Mouse (Mus musculus) heart, embryonic 12.5 days (tissue): ENCODE measurements around the gene Ssbp3. TPM values are rescaled to one million over a fixed set of nuclear protein-coding genes. Genes with fewer than 3 reads are reported as not detected.

Experiments used
- ATAC-seq: fragments of 200-750 bp; cut with Nextera tagmentation; 2 replicates; pipeline ENCODE4 v1.8.0; 2017; ENCODE audit warnings: moderate TSS enrichment, moderate library complexity; ENCODE audit not compliant: insufficient number of reproducible peaks, low FRiP score
- H3K27ac ChIP-seq: fragments of 300-500 bp; sonication (generic); 2 replicates; pipeline ENCODE4 v1.5.1; 2016; ENCODE audit warnings: mild to moderate bottlenecking, moderate library complexity; ENCODE audit not compliant: poor library complexity, severe bottlenecking
- H3K27me3 ChIP-seq: fragments of 300-500 bp; sonication (generic); replicated peaks from 2 replicates; pipeline ENCODE4 v1.6.1; 2016; ENCODE audit warnings: mild to moderate bottlenecking, moderate library complexity
- H3K36me3 ChIP-seq: fragments of 300-500 bp; sonication (generic); 2 replicates; pipeline ENCODE4 v1.6.1; 2016; ENCODE audit warnings: mild to moderate bottlenecking, moderate library complexity
- H3K4me1 ChIP-seq: fragments of 300-500 bp; sonication (generic); replicated peaks from 2 replicates; pipeline ENCODE4 v1.6.1; 2016; ENCODE audit warnings: mild to moderate bottlenecking
- H3K4me2 ChIP-seq: fragments of 300-500 bp; sonication (generic); 2 replicates; pipeline ENCODE4 v1.6.1; 2016; ENCODE audit warnings: mild to moderate bottlenecking, moderate library complexity
- H3K4me3 ChIP-seq: fragments of 300-500 bp; sonication (generic); 2 replicates; pipeline ENCODE4 v1.5.1; 2016; ENCODE audit warnings: mild to moderate bottlenecking
- H3K9ac ChIP-seq: fragments of 300-500 bp; sonication (generic); 2 replicates; pipeline ENCODE4 v1.6.1; 2016; ENCODE audit warnings: mild to moderate bottlenecking, moderate library complexity
- H3K9me3 ChIP-seq: fragments of 300-500 bp; sonication (generic); replicated peaks from 2 replicates; pipeline ENCODE4 v1.6.1; 2016; ENCODE audit warnings: mild to moderate bottlenecking, moderate library complexity
- WGBS: fragments of 180-500 bp; shearing (Covaris S2); methylation state at CpG from one replicate; pipeline ENCODE4 v1.1.7; 2016; 5-methylcytosine and 5-hydroxymethylcytosine counted together
- polyA plus RNA-seq: library from polyadenylated mRNA; unstranded; fragments of >200 nt; fragmentation: Nextera tagmentation; extraction: Ambion mirVana; gene quantifications from 2 replicates; pipeline ENCODE4 v1.2.1, GENCODE M21; 2016

The Ssbp3 gene
- polyA plus RNA-seq, 1 experiment from 2014 or later = 101 TPM

- ATAC-seq = peak; percentile 11; the same call in 1 of the 2 replicates
- Histone ChIP-seq H3K9ac (peak overlapping the region; percentile 52), H3K4me1 (peaks cover 43% of the 10 kb centered on the region), H3K4me3 (peak overlapping the region; percentile 11), H3K4me2 (peak overlapping the region; percentile 82), H3K36me3 (no peaks in the 10 kb centered on the region), H3K27me3 (no peaks in the 10 kb centered on the region), H3K27ac (peak overlapping the region; percentile 98), H3K9me3 (no peaks in the 10 kb centered on the region)
- WGBS = 7% methylated on average over 17 of the region's 17 CpGs
These were observed 2.6 kb upstream of the Ssbp3 start for GRCm38 (mm10) chr4:106907701-106908425.

- no peaks in the 10 kb centered on the region for H3K27me3 ChIP-seq
- ATAC-seq = peak; percentile 77
- 0 out of 2 replicates have a peak overlapping the region, but pooled peaks have one; percentile 50 for H3K9ac ChIP-seq
- peak overlapping the region; percentile 11; the same call in 1 of the 2 replicates for H3K4me3 ChIP-seq
- H3K9me3 ChIP-seq = no peaks in the 10 kb centered on the region
- peak overlapping the region; percentile 82 for H3K4me2 ChIP-seq
- peaks cover 49% of the 10 kb centered on the region for H3K4me1 ChIP-seq
- H3K27ac ChIP-seq = peak overlapping the region; percentile 98
- 9% methylated on average over 3 of the region's 3 CpGs for WGBS
- no peaks in the 10 kb centered on the region for H3K36me3 ChIP-seq
These were observed 2.1 kb upstream of the Ssbp3 start for GRCm38 (mm10) chr4:106908426-106908809.

GRCm38 (mm10) chr4:106908950-106909751 lies 1.4 kb upstream of the Ssbp3 start:
- Histone ChIP-seq H3K4me3 (peak overlapping the region; percentile 88), H3K9me3 (no peaks in the 10 kb centered on the region), H3K4me1 (peaks cover 56% of the 10 kb centered on the region), H3K9ac (peak overlapping the region; percentile 50; the same call in 1 of the 2 replicates), H3K27me3 (no peaks in the 10 kb centered on the region), H3K4me2 (peak overlapping the region; percentile 82), H3K27ac (peak overlapping the region; percentile 98), H3K36me3 (peaks cover 2% of the 10 kb centered on the region)
- peak; percentile 4; the same call in 1 of the 2 replicates for ATAC-seq
- WGBS = 4% methylated on average over 10 of the region's 10 CpGs

DNA sequence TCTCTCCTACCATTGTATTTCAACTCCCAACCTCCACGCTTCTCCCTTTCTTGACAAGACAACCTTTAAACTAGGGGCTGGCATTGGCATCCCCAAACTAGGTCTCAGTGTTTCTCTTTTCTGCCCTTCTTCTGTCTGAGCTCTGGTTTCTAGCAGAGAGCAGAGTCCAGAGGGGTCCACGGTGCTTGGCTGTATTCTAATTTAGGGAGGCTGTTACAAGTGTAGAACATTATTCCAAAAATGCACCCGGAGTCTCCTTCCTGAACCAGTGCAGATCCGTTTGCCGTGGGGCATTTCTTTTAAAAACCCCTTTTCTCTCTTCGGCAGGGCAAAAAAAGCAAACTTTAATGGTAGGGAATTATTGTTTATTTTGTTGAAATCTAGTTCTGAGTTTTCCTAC lies 704 bp upstream of the Ssbp3 start:
- peak overlapping the region; percentile 82 for H3K4me2 ChIP-seq
- peaks cover 9% of the 10 kb centered on the region for H3K36me3 ChIP-seq
- H3K4me1 ChIP-seq = peaks cover 62% of the 10 kb centered on the region
- H3K27me3 ChIP-seq = no peaks in the 10 kb centered on the region
- H3K4me3 ChIP-seq = peak overlapping the region; percentile 88
- 3% methylated on average over 6 of the region's 6 CpGs for WGBS
- no peaks in the 10 kb centered on the region for H3K9me3 ChIP-seq
- ATAC-seq = no peak
- peak overlapping the region; percentile 19; the same call in 1 of the 2 replicates for H3K9ac ChIP-seq
- H3K27ac ChIP-seq = peak overlapping the region; percentile 98

GRCm38 (mm10) chr4:106911246-106911801 lies 823 bp downstream of the Ssbp3 start:
- peak; percentile 88 for ATAC-seq
- Histone ChIP-seq H3K4me3 (peak overlapping the region; percentile 88), H3K4me2 (peak overlapping the region; percentile 82), H3K27ac (peak overlapping the region; percentile 98), H3K9me3 (no peaks in the 10 kb centered on the region), H3K27me3 (no peaks in the 10 kb centered on the region), H3K36me3 (peaks cover 24% of the 10 kb centered on the region), H3K9ac (peak overlapping the region; percentile 99), H3K4me1 (peaks cover 64% of the 10 kb centered on the region)
- 7% methylated on average over 72 of the region's 89 CpGs for WGBS

DNA sequence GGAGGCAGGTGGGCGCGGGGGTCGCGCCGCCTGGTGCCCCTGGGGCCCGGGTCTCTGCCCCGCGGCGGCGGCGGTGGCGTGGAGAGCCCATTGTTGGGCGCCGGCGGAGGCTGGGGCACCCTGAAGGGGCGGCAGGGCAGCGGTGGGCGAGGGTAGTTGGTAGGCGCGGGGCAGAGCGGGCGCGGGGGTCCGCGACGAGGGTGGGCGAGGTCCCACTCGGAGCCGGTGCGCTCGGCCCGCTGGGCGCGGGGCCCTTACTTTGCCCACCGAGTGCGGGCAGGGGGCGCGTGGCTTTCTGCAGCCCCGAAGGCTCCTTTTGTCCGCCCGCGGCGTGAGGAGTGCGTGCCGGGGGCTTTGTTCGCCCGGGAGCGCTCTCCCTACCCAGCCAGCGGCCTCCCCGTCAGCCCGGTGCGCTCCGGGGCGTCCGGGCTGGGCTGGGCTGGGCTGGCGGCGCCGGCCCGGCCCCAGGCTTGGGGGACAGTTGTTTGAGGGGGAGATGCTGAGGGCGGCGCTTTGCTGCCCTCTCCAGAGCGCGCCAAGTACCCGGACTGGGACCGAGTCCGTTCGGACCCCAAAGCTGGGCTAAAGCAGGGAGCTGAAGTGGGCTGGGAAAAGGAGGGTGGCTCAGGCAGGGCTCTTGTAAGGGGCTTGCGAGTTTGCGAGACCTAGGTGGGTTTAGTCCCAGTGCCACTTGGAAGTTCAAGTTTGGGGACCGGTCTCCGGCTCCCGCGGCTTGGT lies 1.6 kb downstream of the Ssbp3 start:
- peak overlapping the region; percentile 88 for H3K4me3 ChIP-seq
- peaks cover 32% of the 10 kb centered on the region for H3K36me3 ChIP-seq
- peaks cover 58% of the 10 kb centered on the region for H3K4me1 ChIP-seq
- peak; percentile 17; the same call in 1 of the 2 replicates for ATAC-seq
- H3K4me2 ChIP-seq = peak overlapping the region; percentile 82
- H3K27me3 ChIP-seq = no peaks in the 10 kb centered on the region
- peak overlapping the region; percentile 98 for H3K27ac ChIP-seq
- H3K9ac ChIP-seq = peak overlapping the region; percentile 99
- no peaks in the 10 kb centered on the region for H3K9me3 ChIP-seq
- WGBS = under 1% methylated on average over 66 of the region's 73 CpGs

- Histone ChIP-seq H3K27ac (peak overlapping the region; percentile 98), H3K4me2 (peak overlapping the region; percentile 82), H3K9ac (peak overlapping the region; percentile 99), H3K36me3 (peaks cover 37% of the 10 kb centered on the region), H3K9me3 (no peaks in the 10 kb centered on the region), H3K4me1 (peaks cover 53% of the 10 kb centered on the region), H3K27me3 (no peaks in the 10 kb centered on the region), H3K4me3 (peak overlapping the region; percentile 88)
- no peak for ATAC-seq
- WGBS = 3% methylated on average over 6 of the region's 6 CpGs
These were observed 2.2 kb downstream of the Ssbp3 start for GRCm38 (mm10) chr4:106912689-106913041.

DNA sequence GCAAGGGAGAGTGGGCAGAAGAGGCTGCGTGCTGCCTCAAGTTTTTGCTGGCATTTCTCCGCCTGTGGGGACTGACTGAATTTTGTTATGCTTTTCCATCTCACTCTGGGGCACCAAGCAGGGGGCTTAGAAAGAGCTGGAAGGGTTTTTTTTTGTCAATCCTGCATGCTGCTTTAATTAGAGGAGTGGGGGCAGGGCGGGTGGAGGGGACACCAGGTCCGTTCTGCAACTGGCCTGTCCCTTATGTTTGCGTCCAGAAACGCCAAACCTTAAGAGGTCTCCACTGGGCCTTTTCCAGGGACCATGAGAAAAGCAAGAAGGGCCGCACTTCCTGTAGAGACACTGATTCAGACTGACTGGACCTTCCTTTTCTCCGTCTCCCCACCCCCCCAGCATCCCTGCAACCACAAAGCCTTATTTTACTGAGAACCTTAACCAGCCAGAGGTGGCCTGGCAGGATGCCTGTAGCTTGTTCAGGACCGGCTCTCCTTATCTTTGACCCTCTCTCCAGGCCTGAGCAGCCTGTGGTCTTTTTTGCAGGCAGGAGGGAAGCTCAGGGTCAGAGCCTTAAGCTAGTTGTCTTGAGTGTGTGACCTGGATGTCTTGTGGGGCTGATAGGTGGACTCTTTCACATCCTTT lies 3.0 kb downstream of the Ssbp3 start:
- peaks cover 44% of the 10 kb centered on the region for H3K4me1 ChIP-seq
- peak overlapping the region; percentile 88 for H3K4me3 ChIP-seq
- H3K4me2 ChIP-seq = peak overlapping the region; percentile 82
- H3K36me3 ChIP-seq = peaks cover 46% of the 10 kb centered on the region
- 20% methylated on average over 9 of the region's 9 CpGs for WGBS
- peak overlapping the region; percentile 99 for H3K9ac ChIP-seq
- H3K27ac ChIP-seq = peak overlapping the region; percentile 98
- H3K9me3 ChIP-seq = no peaks in the 10 kb centered on the region
- ATAC-seq = no peak
- no peaks in the 10 kb centered on the region for H3K27me3 ChIP-seq

GRCm38 (mm10) chr4:106915265-106915664 lies 4.8 kb downstream of the Ssbp3 start:
- Histone ChIP-seq H3K4me2 (0 out of 2 replicates have a peak overlapping the region, but pooled peaks have one; percentile 82), H3K27ac (no peak overlapping the region), H3K4me3 (no peak overlapping the region), H3K9ac (0 out of 2 replicates have a peak overlapping the region, but pooled peaks have one; percentile 6), H3K36me3 (peaks cover 63% of the 10 kb centered on the region), H3K27me3 (no peaks in the 10 kb centered on the region), H3K4me1 (peaks cover 34% of the 10 kb centered on the region), H3K9me3 (no peaks in the 10 kb centered on the region)
- ATAC-seq = no peak
- WGBS = 61% methylated on average over 8 of the region's 8 CpGs

DNA sequence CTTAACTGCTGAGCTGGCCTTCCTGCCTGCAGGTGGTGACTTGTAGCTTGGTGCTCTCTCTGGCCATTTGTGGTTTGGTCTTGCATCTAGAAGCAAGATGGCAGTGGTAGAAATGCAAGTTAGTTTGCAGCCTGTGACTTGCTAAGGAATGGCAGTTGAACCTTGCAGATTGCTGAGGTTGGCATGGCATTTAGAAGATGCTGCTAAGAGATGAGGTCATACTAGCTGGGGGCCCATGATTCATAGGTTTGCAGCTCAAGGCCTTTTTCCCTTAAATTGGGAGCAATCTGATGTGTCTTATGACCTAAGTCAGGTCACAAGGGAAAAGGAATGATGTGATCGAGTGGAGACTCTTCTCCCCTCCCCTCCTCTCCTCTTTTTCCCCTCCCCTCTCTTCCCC lies 7.8 kb downstream of the Ssbp3 start:
- WGBS = 50% methylated on average over 1 of the region's 1 CpGs
- H3K36me3 ChIP-seq = peaks cover 87% of the 10 kb centered on the region
- H3K9ac ChIP-seq = no peak overlapping the region
- no peak overlapping the region for H3K27ac ChIP-seq
- no peak for ATAC-seq
- peaks cover 53% of the 10 kb centered on the region for H3K4me1 ChIP-seq
- H3K9me3 ChIP-seq = no peaks in the 10 kb centered on the region
- H3K27me3 ChIP-seq = no peaks in the 10 kb centered on the region
- no peak overlapping the region for H3K4me3 ChIP-seq
- no peak overlapping the region for H3K4me2 ChIP-seq
